Mouse (Mus musculus) forebrain, embryonic 14.5 days (tissue): Measurements from ENCODE around the gene Gramd1b. TPM values are rescaled to one million over a fixed set of nuclear protein-coding genes. Genes with fewer than 3 reads are reported as not detected.

Experiments
- ATAC-seq: fragments of 200-750 bp; cut with Nextera tagmentation; 2 replicates; pipeline ENCODE4 v1.8.0; 2017; ENCODE audit warnings: mild to moderate bottlenecking, moderate library complexity
- DNase-seq: peaks from one replicate; pipeline ENCODE4 v3.0.0-alpha.2; 2015; ENCODE audit warnings: low spot score
- H3K27ac ChIP-seq: fragments of 300-500 bp; sonication (generic); 2 replicates; pipeline ENCODE4 v1.5.1; 2014; ENCODE audit warnings: low read depth, mild to moderate bottlenecking, control low read depth, low read length, moderate library complexity
- H3K27me3 ChIP-seq: fragments of 300-500 bp; sonication (generic); replicated peaks from 2 replicates; pipeline ENCODE4 v1.6.1; 2014; ENCODE audit warnings: low read length, control low read depth, mixed read lengths; ENCODE audit not compliant: control insufficient read depth, insufficient read depth
- H3K36me3 ChIP-seq: fragments of 300-500 bp; sonication (generic); 2 replicates; pipeline ENCODE4 v1.6.1; 2014; ENCODE audit warnings: low read length, control low read depth; ENCODE audit not compliant: control insufficient read depth, insufficient read depth
- H3K4me1 ChIP-seq: fragments of 300-500 bp; sonication (generic); 2 replicates; pipeline ENCODE4 v1.6.1; 2014; ENCODE audit warnings: antibody characterized with exemption, low read length, control low read depth; ENCODE audit not compliant: control insufficient read depth, insufficient read depth
- H3K4me2 ChIP-seq: fragments of 300-500 bp; sonication (generic); 2 replicates; pipeline ENCODE4 v1.6.1; 2014; ENCODE audit warnings: mild to moderate bottlenecking, control low read depth, low read length
- H3K4me3 ChIP-seq: fragments of 300-500 bp; sonication (generic); 2 replicates; pipeline ENCODE4 v1.5.1; 2014; ENCODE audit warnings: low read depth, low read length, control low read depth
- H3K9ac ChIP-seq: fragments of 300-500 bp; sonication (generic); 2 replicates; pipeline ENCODE4 v1.6.1; 2014; ENCODE audit warnings: mild to moderate bottlenecking, low read length, control low read depth, moderate library complexity
- H3K9me3 ChIP-seq: fragments of 300-500 bp; sonication (generic); replicated peaks from 2 replicates; pipeline ENCODE4 v1.6.1; 2016; ENCODE audit warnings: low read length, control low read depth, mixed read lengths; ENCODE audit not compliant: control insufficient read depth
- WGBS: fragments of 180-500 bp; shearing (Covaris S2); extraction: QIAGEN DNeasy Blood & Tissue Kit; methylation state at CpG from one replicate; pipeline ENCODE4 v1.1.7; 2014; 5-methylcytosine and 5-hydroxymethylcytosine counted together
- polyA plus RNA-seq: library from polyadenylated mRNA; unstranded; fragments of >200 nt; fragmentation: Nextera tagmentation; extraction: Ambion mirVana; gene quantifications from 2 replicates; pipeline ENCODE4 v1.2.1, GENCODE M21; 2014

Gene Gramd1b
- polyA plus RNA-seq, 1 experiment from 2014 or later, result 8.6 TPM

- no peak overlapping the region for H3K27ac ChIP-seq
- no peaks in the 10 kb centered on the region for H3K9me3 ChIP-seq
- DNase-seq, result no peak
- no peak overlapping the region for H3K4me3 ChIP-seq
- no peak for ATAC-seq
- H3K36me3 ChIP-seq, result no peaks in the 10 kb centered on the region
- peaks cover 3% of the 10 kb centered on the region; the same call in 1 of the 2 replicates for H3K4me1 ChIP-seq
- H3K27me3 ChIP-seq, result no peaks in the 10 kb centered on the region
- 82% methylated on average over 7 of the region's 7 CpGs for WGBS
- no peak overlapping the region for H3K4me2 ChIP-seq
- H3K9ac ChIP-seq, result no peak overlapping the region
Measured at GRCm38 (mm10) chr9:40245974-40246665, 285.1 kb downstream of the Gramd1b start.

GRCm38 (mm10) chr9:40245466-40245865, 285.7 kb downstream of the Gramd1b start:
- 89% methylated on average over 9 of the region's 9 CpGs for WGBS
- ATAC-seq (no peak), DNase-seq (no peak)
- H3K27ac ChIP-seq, result no peak overlapping the region
- no peaks in the 10 kb centered on the region for H3K36me3 ChIP-seq
- no peak overlapping the region for H3K9ac ChIP-seq
- no peak overlapping the region for H3K4me3 ChIP-seq
- peaks cover 9% of the 10 kb centered on the region; the same call in 1 of the 2 replicates for H3K4me1 ChIP-seq
- H3K9me3 ChIP-seq, result no peaks in the 10 kb centered on the region
- no peaks in the 10 kb centered on the region for H3K27me3 ChIP-seq
- no peak overlapping the region for H3K4me2 ChIP-seq

Other genes with a start within 250 kb of the Gramd1b start
- not detected in 2 replicates for gene Gm21915, start 139.2 kb upstream of the Gramd1b start, polyA plus RNA-seq
- gene Clmp, start 154.6 kb upstream of the Gramd1b start, polyA plus RNA-seq, result 45.6 and 51.6 TPM in 2 replicates